Mouse (Mus musculus): ENCODE measurements around the gene Sptb. TPM values are rescaled to one million over a fixed set of nuclear protein-coding genes. Genes with fewer than 3 reads are reported as not detected.
A peak's percentile ranks its signal among the peaks of the same experiment; 100 is the strongest.

Sptb gene
- polyA plus RNA-seq (2016; fragmentation: Nextera tagmentation; extraction: Ambion mirVana) = 4.8 TPM in 2 replicates

DNA sequence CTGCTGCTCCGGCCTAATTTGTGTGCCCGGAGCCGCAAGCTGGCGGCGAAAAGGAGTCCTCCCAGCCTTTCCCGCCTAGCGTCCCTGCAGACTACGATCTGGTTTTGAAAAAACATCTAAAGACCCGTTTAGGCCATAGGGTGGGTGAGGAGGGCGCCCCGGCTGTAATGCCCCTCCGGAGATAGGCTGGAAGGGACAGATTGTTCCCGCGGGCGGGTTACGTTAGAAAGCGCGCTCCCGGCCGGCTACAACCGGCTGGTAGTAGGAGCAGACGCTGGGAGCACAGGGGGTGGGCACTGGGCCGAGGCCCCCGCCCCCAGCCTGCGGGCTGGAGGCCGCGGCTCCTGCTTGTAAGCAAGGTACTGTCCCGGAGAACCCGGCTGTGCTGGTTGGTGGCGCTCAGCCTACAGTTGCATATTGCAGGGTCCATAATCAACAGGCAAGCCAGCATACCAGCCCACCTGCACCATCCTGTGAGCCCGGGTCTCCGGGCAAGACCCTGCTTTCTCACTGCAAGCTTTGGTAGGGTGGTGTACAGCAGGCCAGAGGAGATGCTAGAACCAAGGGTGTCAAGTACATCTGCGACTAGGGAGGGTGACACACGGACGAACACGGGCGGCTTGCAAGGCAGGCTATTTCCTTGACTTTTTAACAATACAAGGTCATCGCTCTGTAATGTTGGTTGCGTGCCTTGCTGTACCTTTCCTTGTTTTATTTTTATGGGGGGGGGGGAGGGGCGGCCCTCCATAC lies at the start of gene Sptb:
Gene Sptb, minus strand, starts transcription at position 197 of the 750 bp plus-strand sequence.
- peak within 1 kb of the TSS; percentile 68 for H3K4me3 ChIP-seq
- peaks cover 80% of the 10 kb centered on the region for H3K27me3 ChIP-seq (ENCODE audit: insufficient read depth, poor library complexity, severe bottlenecking)
- no peaks in the 10 kb centered on the region for H3K9me3 ChIP-seq
- H3K27ac ChIP-seq = peak within 1 kb of the TSS; percentile 81
- WGBS = under 1% methylated on average over 40 of the region's 40 CpGs
- DNase-seq (ENCODE audit: low spot score) = peak; percentile 68
- H3K4me1 ChIP-seq (replicated peaks) = peaks cover 25% of the 10 kb centered on the region
- H3K36me3 ChIP-seq = no peaks in the 10 kb centered on the region

GRCm38 (mm10) chr12:76752652-76753318 lies 42.4 kb upstream of the Sptb start:
- no peaks in the 10 kb centered on the region for H3K27me3 ChIP-seq (ENCODE audit: insufficient read depth, poor library complexity, severe bottlenecking)
- no peak overlapping the region for H3K27ac ChIP-seq
- H3K36me3 ChIP-seq = no peaks in the 10 kb centered on the region
- H3K4me1 ChIP-seq (replicated peaks) = no peaks in the 10 kb centered on the region
- WGBS = 48% methylated on average over 14 of the region's 14 CpGs
- peak; percentile 47 for DNase-seq (ENCODE audit: low spot score)
- H3K4me3 ChIP-seq = no peak overlapping the region
- 0 out of 2 replicates have a peak, but pooled peaks cover 4% of the 10 kb centered on the region for H3K9me3 ChIP-seq

DNA sequence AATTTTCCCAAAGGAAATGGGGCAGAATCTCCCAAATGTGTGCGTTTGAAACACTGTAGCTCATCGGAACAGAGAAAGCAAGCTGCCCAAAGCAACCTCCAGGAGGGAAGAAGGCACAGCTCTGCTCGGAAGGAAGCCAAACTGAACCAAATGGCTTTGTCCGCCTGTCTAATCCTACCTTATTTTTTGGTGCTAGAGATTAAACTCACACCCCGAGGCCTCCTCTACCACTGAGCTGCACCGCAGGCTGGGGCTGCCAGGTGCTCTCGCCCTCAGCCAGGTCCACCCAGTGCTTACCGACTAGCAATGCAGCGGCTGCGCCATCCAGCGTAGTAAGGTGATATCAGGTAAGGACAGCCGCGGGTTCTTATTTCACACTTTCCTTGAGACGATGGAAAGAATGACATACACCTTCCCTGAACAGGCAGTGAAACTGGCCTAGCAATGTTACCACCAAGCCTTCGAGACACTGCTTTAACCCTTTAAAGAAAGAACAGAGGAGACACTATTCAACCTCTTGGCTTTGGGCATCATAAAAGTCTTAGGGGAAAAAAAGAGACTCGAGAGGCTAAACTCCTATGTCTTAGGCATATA lies 40.6 kb upstream of the Sptb start:
- DNase-seq (ENCODE audit: low spot score) = no peak
- no peaks in the 10 kb centered on the region for H3K4me1 ChIP-seq (replicated peaks)

GRCm38 (mm10) chr12:76727955-76728354 lies 17.6 kb upstream of the Sptb start:
- no peak for DNase-seq (ENCODE audit: low spot score)
- no peak overlapping the region for H3K27ac ChIP-seq
- H3K27me3 ChIP-seq (ENCODE audit: insufficient read depth, poor library complexity, severe bottlenecking) = no peaks in the 10 kb centered on the region
- H3K36me3 ChIP-seq = no peaks in the 10 kb centered on the region
- H3K4me3 ChIP-seq = no peak overlapping the region
- H3K4me1 ChIP-seq (replicated peaks) = no peaks in the 10 kb centered on the region
- WGBS = 86% methylated on average over 4 of the region's 4 CpGs
- no peaks in the 10 kb centered on the region for H3K9me3 ChIP-seq

More for the DNA sequence above, 40.6 kb upstream of the Sptb start:
- Histone ChIP-seq H3K27ac (no peak overlapping the region), H3K4me3 (no peak overlapping the region), H3K27me3 (ENCODE audit: insufficient read depth, poor library complexity, severe bottlenecking) (no peaks in the 10 kb centered on the region), H3K36me3 (no peaks in the 10 kb centered on the region), H3K9me3 (0 out of 2 replicates have a peak, but pooled peaks cover 4% of the 10 kb centered on the region)
- WGBS = 81% methylated on average over 16 of the region's 16 CpGs

DNA sequence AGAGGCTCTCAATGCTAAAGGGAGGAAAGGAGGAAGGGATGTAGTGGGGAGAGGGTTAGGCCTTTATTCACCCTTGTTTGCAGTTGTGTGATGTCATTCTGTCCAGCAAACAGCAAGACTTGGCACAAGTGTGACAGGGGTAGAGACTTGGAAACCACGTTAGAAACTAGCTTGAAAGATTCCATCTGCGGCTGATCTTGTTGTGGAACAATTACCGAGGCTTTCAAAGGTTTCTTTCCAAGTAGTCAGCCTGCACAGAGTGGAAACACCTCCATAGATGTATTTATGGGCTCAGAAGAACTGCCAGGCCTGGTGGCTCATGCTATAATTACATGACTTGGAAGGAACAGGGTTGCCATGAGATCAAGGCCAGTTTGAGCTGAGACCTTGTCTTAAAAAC lies 11.7 kb upstream of the Sptb start:
- DNase-seq (ENCODE audit: low spot score) = no peak
- no peaks in the 10 kb centered on the region for H3K27me3 ChIP-seq (ENCODE audit: insufficient read depth, poor library complexity, severe bottlenecking)
- H3K4me1 ChIP-seq (replicated peaks) = no peaks in the 10 kb centered on the region
- H3K9me3 ChIP-seq = no peaks in the 10 kb centered on the region
- WGBS = 83% methylated on average over 3 of the region's 3 CpGs
- H3K4me3 ChIP-seq = no peak overlapping the region
- H3K27ac ChIP-seq = no peak overlapping the region
- no peaks in the 10 kb centered on the region for H3K36me3 ChIP-seq

GRCm38 (mm10) chr12:76720572-76720971 lies 10.2 kb upstream of the Sptb start:
- Histone ChIP-seq H3K27me3 (ENCODE audit: insufficient read depth, poor library complexity, severe bottlenecking) (no peaks in the 10 kb centered on the region), H3K36me3 (no peaks in the 10 kb centered on the region), H3K4me1 (replicated peaks) (no peaks in the 10 kb centered on the region), H3K27ac (no peak overlapping the region), H3K9me3 (no peaks in the 10 kb centered on the region), H3K4me3 (no peak overlapping the region)
- no peak for DNase-seq (ENCODE audit: low spot score)

- 82% methylated on average over 4 of the region's 4 CpGs for WGBS
- no peak overlapping the region for H3K4me3 ChIP-seq
- no peak for DNase-seq (ENCODE audit: low spot score)
These were observed 8.0 kb upstream of the Sptb start for GRCm38 (mm10) chr12:76718384-76718783.

GRCm38 (mm10) chr12:76709795-76710350 lies 474 bp downstream of the Sptb start:
- H3K27ac ChIP-seq = peak overlapping the region; percentile 81
- no peak for DNase-seq (ENCODE audit: low spot score)
- H3K9me3 ChIP-seq = no peaks in the 10 kb centered on the region
- peaks cover 81% of the 10 kb centered on the region for H3K27me3 ChIP-seq (ENCODE audit: insufficient read depth, poor library complexity, severe bottlenecking)
- WGBS = 2% methylated on average over 55 of the region's 55 CpGs
- peaks cover 25% of the 10 kb centered on the region for H3K4me1 ChIP-seq (replicated peaks)
- peak overlapping the region; percentile 68 for H3K4me3 ChIP-seq
- no peaks in the 10 kb centered on the region for H3K36me3 ChIP-seq

More at GRCm38 (mm10) chr12:76718384-76718783, 8.0 kb upstream of the Sptb start:
- Histone ChIP-seq H3K27ac (no peak overlapping the region), H3K36me3 (no peaks in the 10 kb centered on the region), H3K4me1 (replicated peaks) (no peaks in the 10 kb centered on the region), H3K9me3 (no peaks in the 10 kb centered on the region), H3K27me3 (ENCODE audit: insufficient read depth, poor library complexity, severe bottlenecking) (peaks cover 10% of the 10 kb centered on the region)

DNA sequence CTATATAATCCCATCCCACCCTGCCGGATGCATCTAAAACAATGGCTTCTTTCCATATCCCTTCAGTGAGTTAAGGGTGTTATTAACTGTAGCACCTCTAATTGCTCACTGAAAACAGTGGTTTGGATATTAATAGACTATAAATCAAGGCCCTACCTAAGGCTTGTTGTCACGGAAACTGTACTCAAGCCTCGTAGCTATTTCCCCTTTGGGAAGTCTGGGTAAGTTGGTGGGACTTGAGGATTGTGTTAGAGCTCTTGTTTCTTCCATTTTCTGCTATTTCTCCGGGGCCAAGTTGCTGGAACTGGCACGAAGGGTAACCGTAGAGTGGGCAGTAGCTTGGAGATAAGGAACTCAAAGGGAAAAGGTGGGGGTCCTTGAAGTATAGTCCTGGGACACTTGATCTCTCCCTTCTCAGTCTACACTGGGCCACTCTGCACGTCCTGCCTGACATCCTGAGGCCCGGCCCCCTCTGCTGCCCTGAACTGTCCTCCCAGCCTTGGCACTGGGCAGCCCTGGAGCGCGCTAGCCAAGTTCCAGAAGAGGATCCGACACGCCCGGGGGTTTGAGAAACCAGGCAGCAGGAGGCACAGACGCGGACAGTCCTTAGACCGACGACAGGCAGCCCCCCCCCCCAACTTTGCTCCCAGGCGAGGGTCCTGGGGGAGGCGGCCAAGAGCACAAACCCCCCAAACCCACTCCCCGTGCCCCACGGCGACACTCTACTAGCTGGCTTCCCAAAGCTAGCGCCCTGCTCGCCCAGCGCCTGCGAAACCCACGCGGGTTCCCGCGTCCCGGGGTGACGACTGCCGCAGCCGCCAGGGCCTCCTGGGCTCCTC lies 1.2 kb downstream of the Sptb start:
- Histone ChIP-seq H3K4me1 (replicated peaks) (peaks cover 25% of the 10 kb centered on the region), H3K4me3 (peak overlapping the region; percentile 68), H3K27ac (peak overlapping the region; percentile 81), H3K27me3 (ENCODE audit: insufficient read depth, poor library complexity, severe bottlenecking) (peaks cover 85% of the 10 kb centered on the region), H3K9me3 (no peaks in the 10 kb centered on the region), H3K36me3 (no peaks in the 10 kb centered on the region)
- WGBS = 4% methylated on average over 34 of the region's 34 CpGs
- peak; percentile 41 for DNase-seq (ENCODE audit: low spot score)

DNA sequence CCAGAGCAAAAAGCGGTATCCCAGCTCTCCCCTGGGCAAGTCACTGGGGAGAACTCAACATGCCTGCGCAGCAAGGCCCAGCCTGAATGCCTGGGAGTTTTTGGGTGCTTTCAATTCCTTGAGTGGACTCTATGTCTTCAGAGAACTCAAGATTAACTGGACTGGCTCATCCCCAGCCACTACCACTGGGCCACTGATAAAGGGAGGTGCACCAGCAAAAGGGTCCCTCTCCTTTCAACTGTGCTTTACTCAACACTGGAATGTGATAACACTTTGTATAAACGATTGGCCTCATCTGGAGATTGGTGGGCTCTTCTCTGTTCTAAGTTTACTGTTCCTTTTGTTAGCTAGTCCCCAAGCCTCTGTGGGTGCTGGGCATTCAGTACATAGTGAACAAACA lies 2.2 kb downstream of the Sptb start:
- H3K4me1 ChIP-seq (replicated peaks) = peaks cover 25% of the 10 kb centered on the region
- peaks cover 79% of the 10 kb centered on the region for H3K27me3 ChIP-seq (ENCODE audit: insufficient read depth, poor library complexity, severe bottlenecking)
- H3K9me3 ChIP-seq = no peaks in the 10 kb centered on the region
- 0 out of 2 replicates have a peak overlapping the region, but pooled peaks have one; percentile 3 for H3K27ac ChIP-seq
- no peaks in the 10 kb centered on the region for H3K36me3 ChIP-seq
- WGBS = 77% methylated on average over 3 of the region's 3 CpGs
- no peak for DNase-seq (ENCODE audit: low spot score)
- H3K4me3 ChIP-seq = peak overlapping the region; percentile 68

- WGBS = 88% methylated on average over 13 of the region's 13 CpGs
- Histone ChIP-seq H3K36me3 (no peaks in the 10 kb centered on the region), H3K27me3 (ENCODE audit: insufficient read depth, poor library complexity, severe bottlenecking) (peaks cover 7% of the 10 kb centered on the region; the same call in 1 of the 2 replicates)
These were observed 13.9 kb downstream of the Sptb start for GRCm38 (mm10) chr12:76696380-76696935.

DNA sequence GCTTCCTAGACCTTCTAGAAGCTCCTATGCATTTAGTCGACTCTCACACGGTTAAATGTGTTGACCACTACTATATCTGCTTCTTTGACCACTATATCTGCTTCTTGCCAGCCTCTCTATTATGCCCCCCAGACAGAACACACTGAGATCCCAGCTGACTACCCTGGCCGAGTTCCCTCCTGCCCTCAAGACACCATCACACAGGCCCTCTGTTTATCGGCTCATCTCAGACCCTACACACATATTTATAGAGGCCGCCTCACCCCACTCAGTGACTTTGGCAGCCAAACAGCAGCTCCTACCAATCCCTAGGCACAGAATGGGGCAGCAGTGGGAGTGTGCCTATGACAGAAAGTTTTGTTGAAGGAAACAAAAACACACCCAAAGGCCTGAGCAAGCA lies 14.6 kb downstream of the Sptb start:
- Histone ChIP-seq H3K27ac (no peak overlapping the region), H3K4me3 (no peak overlapping the region), H3K4me1 (replicated peaks) (peaks cover 15% of the 10 kb centered on the region), H3K27me3 (ENCODE audit: insufficient read depth, poor library complexity, severe bottlenecking) (peaks cover 7% of the 10 kb centered on the region; the same call in 1 of the 2 replicates), H3K9me3 (no peaks in the 10 kb centered on the region), H3K36me3 (no peaks in the 10 kb centered on the region)
- no peak for DNase-seq (ENCODE audit: low spot score)
- WGBS = 65% methylated on average over 5 of the region's 5 CpGs

More at GRCm38 (mm10) chr12:76696380-76696935, 13.9 kb downstream of the Sptb start:
- DNase-seq (ENCODE audit: low spot score) = no peak
- Histone ChIP-seq H3K4me1 (replicated peaks) (peaks cover 15% of the 10 kb centered on the region), H3K9me3 (no peaks in the 10 kb centered on the region), H3K27ac (no peak overlapping the region), H3K4me3 (no peak overlapping the region)
